Mouse (Mus musculus): ENCODE results near the gene Lrig2. TPM values are rescaled to one million over a fixed set of nuclear protein-coding genes. Genes with fewer than 3 reads are reported as not detected.

Gene Lrig2
- polyA plus RNA-seq, 1 experiment from 2014 or later = 12.7 TPM

DNA sequence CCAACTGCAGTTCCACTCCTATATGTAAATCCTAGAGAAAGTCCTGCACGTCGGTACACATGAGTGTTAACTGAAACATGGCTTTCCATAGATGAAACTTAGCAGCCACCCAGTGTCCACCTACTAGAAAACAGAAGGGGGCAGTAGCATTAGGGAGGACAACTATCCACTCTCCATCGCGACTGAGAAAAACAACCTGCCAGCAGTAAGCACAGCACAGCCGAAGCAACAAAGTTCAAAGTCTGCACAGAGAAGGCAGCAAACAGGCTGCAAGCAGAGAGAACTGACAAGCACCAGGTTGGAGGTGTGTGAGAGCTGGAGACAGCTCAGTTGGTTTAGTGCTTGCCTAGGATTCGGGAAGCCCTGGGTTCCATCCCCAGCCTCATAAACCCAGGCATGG lies 7.2 kb upstream of the Lrig2 start:
- H3K36me3 ChIP-seq (ENCODE audit: control insufficient read depth, insufficient read depth, low read length) = no peaks in the 10 kb centered on the region
- WGBS (ENCODE audit: insufficient replicate concordance) = 56% methylated on average over 6 of the region's 6 CpGs
- H3K4me1 ChIP-seq (ENCODE audit: control insufficient read depth, insufficient read depth, low read length) = no peaks in the 10 kb centered on the region
- no peaks in the 10 kb centered on the region for H3K27me3 ChIP-seq (ENCODE audit: control insufficient read depth, insufficient read depth, low read length)
- H3K9me3 ChIP-seq (replicated peaks; ENCODE audit: control insufficient read depth, low read length) = no peaks in the 10 kb centered on the region
- H3K27ac ChIP-seq (ENCODE audit: low read depth, low read length) = no peak overlapping the region
- H3K4me2 ChIP-seq = no peak overlapping the region
- no peak overlapping the region for H3K9ac ChIP-seq (ENCODE audit: low read depth, low read length)
- no peak for ATAC-seq (replicated peaks; ENCODE audit: insufficient number of reproducible peaks, low FRiP score, low TSS enrichment)
- H3K4me3 ChIP-seq (ENCODE audit: low read depth, low read length) = no peak overlapping the region

DNA sequence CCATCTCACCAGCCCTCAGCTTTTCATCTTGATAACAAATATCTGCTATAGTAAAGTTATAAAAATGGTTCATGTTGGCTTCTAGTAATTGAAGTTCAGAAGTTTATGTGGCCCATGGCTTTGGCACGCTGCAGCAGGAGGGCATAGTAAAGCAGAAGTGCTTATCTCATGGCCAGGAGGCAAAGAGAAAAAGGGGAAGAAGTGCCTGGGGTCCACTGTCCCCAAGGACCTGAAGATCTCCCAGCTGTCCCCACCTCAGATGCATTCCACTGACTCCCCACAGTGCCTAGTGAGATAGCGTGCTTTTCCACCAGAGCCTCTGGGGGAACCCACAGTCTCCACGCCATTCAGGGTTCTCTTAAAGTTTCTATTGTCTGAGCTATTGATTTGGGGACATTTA lies 6.7 kb upstream of the Lrig2 start:
- Histone ChIP-seq H3K4me3 (ENCODE audit: low read depth, low read length) (no peak overlapping the region), H3K27ac (ENCODE audit: low read depth, low read length) (no peak overlapping the region), H3K9ac (ENCODE audit: low read depth, low read length) (no peak overlapping the region), H3K27me3 (ENCODE audit: control insufficient read depth, insufficient read depth, low read length) (no peaks in the 10 kb centered on the region), H3K4me2 (no peak overlapping the region), H3K36me3 (ENCODE audit: control insufficient read depth, insufficient read depth, low read length) (no peaks in the 10 kb centered on the region), H3K9me3 (replicated peaks; ENCODE audit: control insufficient read depth, low read length) (no peaks in the 10 kb centered on the region), H3K4me1 (ENCODE audit: control insufficient read depth, insufficient read depth, low read length) (no peaks in the 10 kb centered on the region)
- WGBS (ENCODE audit: insufficient replicate concordance) = 68% methylated on average over 3 of the region's 3 CpGs
- no peak for ATAC-seq (replicated peaks; ENCODE audit: insufficient number of reproducible peaks, low FRiP score, low TSS enrichment)

DNA sequence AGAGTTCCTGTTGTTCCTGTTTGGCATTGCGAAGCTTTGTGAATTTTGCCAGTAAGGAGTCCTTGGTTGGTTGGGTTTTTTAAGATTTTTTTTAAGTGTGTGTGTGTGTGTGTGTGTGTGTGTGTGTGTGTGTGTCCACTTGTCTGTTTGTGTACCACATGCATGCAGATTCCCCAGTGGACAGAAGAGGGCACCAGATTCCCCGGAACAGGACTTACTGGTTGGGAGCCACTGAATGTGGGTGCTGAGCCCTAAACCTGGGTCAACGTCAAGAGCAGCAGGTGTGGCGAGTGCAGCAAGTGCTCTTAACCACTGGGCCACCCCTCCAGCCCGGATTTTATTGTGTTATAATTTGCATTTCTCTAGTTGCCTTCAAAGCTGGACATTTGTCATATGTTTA lies 5.4 kb upstream of the Lrig2 start:
- no peaks in the 10 kb centered on the region for H3K27me3 ChIP-seq (ENCODE audit: control insufficient read depth, insufficient read depth, low read length)
- H3K4me1 ChIP-seq (ENCODE audit: control insufficient read depth, insufficient read depth, low read length) = peaks cover 4% of the 10 kb centered on the region; the same call in 1 of the 2 replicates
- H3K4me3 ChIP-seq (ENCODE audit: low read depth, low read length) = no peak overlapping the region
- no peak overlapping the region for H3K9ac ChIP-seq (ENCODE audit: low read depth, low read length)
- no peaks in the 10 kb centered on the region for H3K9me3 ChIP-seq (replicated peaks; ENCODE audit: control insufficient read depth, low read length)
- ATAC-seq (replicated peaks; ENCODE audit: insufficient number of reproducible peaks, low FRiP score, low TSS enrichment) = no peak
- no peaks in the 10 kb centered on the region for H3K36me3 ChIP-seq (ENCODE audit: control insufficient read depth, insufficient read depth, low read length)
- no peak overlapping the region for H3K27ac ChIP-seq (ENCODE audit: low read depth, low read length)
- WGBS (ENCODE audit: insufficient replicate concordance) = 77% methylated on average over 5 of the region's 5 CpGs
- H3K4me2 ChIP-seq = no peak overlapping the region

DNA sequence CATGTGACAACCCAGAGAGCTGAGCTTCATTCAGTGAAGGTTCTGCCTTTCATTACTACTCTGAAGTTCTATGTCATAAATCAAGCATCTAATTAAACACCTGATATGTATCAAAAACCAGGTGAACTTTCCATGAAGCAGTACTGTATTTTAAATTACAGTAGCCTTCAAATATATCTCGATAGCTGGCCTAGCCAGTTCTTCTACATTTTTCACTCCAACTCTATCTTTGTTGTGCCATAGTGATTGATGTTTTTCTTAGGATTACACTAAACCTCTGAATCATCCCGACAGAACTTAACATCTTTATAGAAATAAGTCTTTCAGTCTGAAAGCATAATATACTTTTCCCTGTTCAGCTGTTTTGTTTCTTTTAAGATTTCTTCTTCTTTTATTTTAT lies 2.8 kb upstream of the Lrig2 start:
- WGBS (ENCODE audit: insufficient replicate concordance) = 79% methylated on average over 2 of the region's 2 CpGs
- H3K4me1 ChIP-seq (ENCODE audit: control insufficient read depth, insufficient read depth, low read length) = peaks cover 4% of the 10 kb centered on the region; the same call in 1 of the 2 replicates
- H3K9ac ChIP-seq (ENCODE audit: low read depth, low read length) = no peak overlapping the region
- no peak overlapping the region for H3K4me2 ChIP-seq
- no peaks in the 10 kb centered on the region for H3K9me3 ChIP-seq (replicated peaks; ENCODE audit: control insufficient read depth, low read length)
- H3K27ac ChIP-seq (ENCODE audit: low read depth, low read length) = no peak overlapping the region
- no peak for ATAC-seq (replicated peaks; ENCODE audit: insufficient number of reproducible peaks, low FRiP score, low TSS enrichment)
- no peak overlapping the region for H3K4me3 ChIP-seq (ENCODE audit: low read depth, low read length)
- H3K36me3 ChIP-seq (ENCODE audit: control insufficient read depth, insufficient read depth, low read length) = no peaks in the 10 kb centered on the region
- no peaks in the 10 kb centered on the region for H3K27me3 ChIP-seq (ENCODE audit: control insufficient read depth, insufficient read depth, low read length)

DNA sequence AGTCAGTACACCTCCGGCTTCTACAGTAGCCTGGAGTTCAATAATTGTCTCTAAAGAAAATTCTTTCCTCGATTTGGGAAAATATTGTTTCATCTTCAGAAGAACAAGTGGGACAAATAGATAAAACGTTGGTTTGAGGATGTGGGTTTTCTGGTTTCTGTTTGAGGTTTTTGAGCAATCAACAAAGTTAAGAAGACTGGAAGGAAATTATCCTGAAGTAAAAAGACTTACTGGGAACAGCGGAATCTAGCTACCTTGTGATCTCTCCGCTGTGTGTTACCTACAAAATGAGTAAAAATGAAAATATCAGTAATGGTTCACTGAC lies 668 bp upstream of the Lrig2 start:
- Histone ChIP-seq H3K4me3 (ENCODE audit: low read depth, low read length) (peak overlapping the region; percentile 94), H3K4me1 (ENCODE audit: control insufficient read depth, insufficient read depth, low read length) (peaks cover 4% of the 10 kb centered on the region; the same call in 1 of the 2 replicates), H3K36me3 (ENCODE audit: control insufficient read depth, insufficient read depth, low read length) (no peaks in the 10 kb centered on the region), H3K4me2 (peak overlapping the region; percentile 67), H3K9ac (ENCODE audit: low read depth, low read length) (peak overlapping the region; percentile 69), H3K9me3 (replicated peaks; ENCODE audit: control insufficient read depth, low read length) (no peaks in the 10 kb centered on the region), H3K27me3 (ENCODE audit: control insufficient read depth, insufficient read depth, low read length) (no peaks in the 10 kb centered on the region), H3K27ac (ENCODE audit: low read depth, low read length) (peak overlapping the region; percentile 94)
- ATAC-seq (replicated peaks; ENCODE audit: insufficient number of reproducible peaks, low FRiP score, low TSS enrichment) = no peak
- WGBS (ENCODE audit: insufficient replicate concordance) = 23% methylated on average over 5 of the region's 5 CpGs

DNA sequence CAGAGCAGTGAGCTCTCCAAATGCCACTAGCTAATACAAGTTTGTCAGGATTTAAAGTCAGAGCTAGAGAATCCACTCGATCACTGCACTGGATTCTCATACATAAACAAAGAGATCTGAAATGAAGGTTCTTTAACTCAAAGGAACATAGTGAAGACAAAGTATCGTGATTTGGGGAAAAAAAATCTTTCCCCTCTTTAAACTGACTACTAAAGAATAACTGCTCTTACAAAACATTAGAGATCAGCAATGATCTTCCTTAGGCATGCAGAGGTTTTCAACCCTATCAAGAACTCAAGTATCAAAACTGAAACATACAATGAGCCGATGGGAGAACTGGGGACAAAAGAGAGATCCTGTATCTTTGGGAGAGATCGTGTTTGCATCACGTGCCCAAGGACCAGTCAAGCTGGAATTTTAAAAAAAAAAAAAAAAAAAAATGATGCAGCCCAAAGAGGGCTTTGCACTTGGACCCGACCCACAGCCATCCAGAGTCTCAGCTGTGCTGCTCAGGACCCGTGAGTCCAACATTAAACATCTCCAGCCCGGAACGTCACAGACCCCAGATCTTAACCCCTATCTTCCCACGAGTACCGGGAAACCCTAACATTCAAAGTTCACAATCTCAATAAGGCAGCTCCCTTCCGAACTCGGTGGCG lies 818 bp downstream of the Lrig2 start:
- peak; percentile 45 for ATAC-seq (replicated peaks; ENCODE audit: insufficient number of reproducible peaks, low FRiP score, low TSS enrichment)
- Histone ChIP-seq H3K9me3 (replicated peaks; ENCODE audit: control insufficient read depth, low read length) (no peaks in the 10 kb centered on the region), H3K27ac (ENCODE audit: low read depth, low read length) (peak overlapping the region; percentile 94), H3K27me3 (ENCODE audit: control insufficient read depth, insufficient read depth, low read length) (no peaks in the 10 kb centered on the region), H3K4me1 (ENCODE audit: control insufficient read depth, insufficient read depth, low read length) (peaks cover 4% of the 10 kb centered on the region; the same call in 1 of the 2 replicates), H3K36me3 (ENCODE audit: control insufficient read depth, insufficient read depth, low read length) (no peaks in the 10 kb centered on the region), H3K4me3 (ENCODE audit: low read depth, low read length) (peak overlapping the region; percentile 94), H3K4me2 (peak overlapping the region; percentile 74), H3K9ac (ENCODE audit: low read depth, low read length) (peak overlapping the region; percentile 85)
- WGBS (ENCODE audit: insufficient replicate concordance) = 3% methylated on average over 14 of the region's 14 CpGs

DNA sequence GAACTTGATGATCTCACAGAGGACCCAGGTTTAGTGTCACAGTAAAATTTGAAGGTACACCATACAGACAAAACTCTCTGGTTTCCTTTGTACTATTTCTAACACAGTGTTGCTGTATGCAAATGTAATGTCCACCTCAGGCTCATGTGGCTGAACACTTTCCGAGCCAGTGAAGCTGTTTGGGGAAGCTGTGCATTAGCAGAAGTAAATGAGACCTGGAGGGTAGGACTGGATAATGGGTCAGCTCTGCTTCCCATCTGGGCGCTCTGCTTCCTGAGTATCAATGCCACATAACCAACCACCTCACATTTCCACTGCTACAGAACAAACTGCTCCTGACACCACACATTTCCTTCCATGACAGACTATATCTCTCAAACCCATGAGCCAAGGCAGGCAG lies 10.1 kb downstream of the Lrig2 start:
- no peak for ATAC-seq (replicated peaks; ENCODE audit: insufficient number of reproducible peaks, low FRiP score, low TSS enrichment)
- H3K4me3 ChIP-seq (ENCODE audit: low read depth, low read length) = no peak overlapping the region
- no peaks in the 10 kb centered on the region for H3K27me3 ChIP-seq (ENCODE audit: control insufficient read depth, insufficient read depth, low read length)
- no peak overlapping the region for H3K4me2 ChIP-seq
- no peak overlapping the region for H3K27ac ChIP-seq (ENCODE audit: low read depth, low read length)
- H3K36me3 ChIP-seq (ENCODE audit: control insufficient read depth, insufficient read depth, low read length) = no peaks in the 10 kb centered on the region
- no peaks in the 10 kb centered on the region for H3K9me3 ChIP-seq (replicated peaks; ENCODE audit: control insufficient read depth, low read length)
- 0 out of 2 replicates have a peak, but pooled peaks cover 2% of the 10 kb centered on the region for H3K4me1 ChIP-seq (ENCODE audit: control insufficient read depth, insufficient read depth, low read length)
- WGBS (ENCODE audit: insufficient replicate concordance) = 76% methylated on average over 2 of the region's 2 CpGs
- no peak overlapping the region for H3K9ac ChIP-seq (ENCODE audit: low read depth, low read length)

DNA sequence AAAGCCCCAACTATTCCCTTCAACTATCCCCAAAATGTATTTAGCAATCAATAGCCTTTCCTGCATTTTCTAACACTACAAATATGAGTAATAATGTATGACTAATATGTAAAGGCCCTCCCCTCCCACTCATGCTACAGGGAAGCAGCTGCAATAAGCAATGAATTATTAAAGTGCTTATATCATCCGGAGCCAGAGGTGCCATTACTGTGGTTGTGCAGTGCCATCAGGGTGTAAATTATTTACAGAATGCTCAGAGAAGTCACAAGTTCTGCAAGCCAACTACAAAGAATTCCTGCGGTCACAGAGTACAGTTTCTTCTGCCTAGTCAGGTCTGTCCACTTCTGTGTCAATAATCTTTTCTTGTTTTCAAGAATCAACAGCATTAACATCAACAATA lies 10.8 kb downstream of the Lrig2 start:
- no peak overlapping the region for H3K27ac ChIP-seq (ENCODE audit: low read depth, low read length)
- no peak for ATAC-seq (replicated peaks; ENCODE audit: insufficient number of reproducible peaks, low FRiP score, low TSS enrichment)
- no peaks in the 10 kb centered on the region for H3K27me3 ChIP-seq (ENCODE audit: control insufficient read depth, insufficient read depth, low read length)
- H3K9ac ChIP-seq (ENCODE audit: low read depth, low read length) = no peak overlapping the region
- H3K4me1 ChIP-seq (ENCODE audit: control insufficient read depth, insufficient read depth, low read length) = 0 out of 2 replicates have a peak, but pooled peaks cover 2% of the 10 kb centered on the region
- H3K9me3 ChIP-seq (replicated peaks; ENCODE audit: control insufficient read depth, low read length) = no peaks in the 10 kb centered on the region
- H3K4me2 ChIP-seq = no peak overlapping the region
- no peak overlapping the region for H3K4me3 ChIP-seq (ENCODE audit: low read depth, low read length)
- H3K36me3 ChIP-seq (ENCODE audit: control insufficient read depth, insufficient read depth, low read length) = no peaks in the 10 kb centered on the region
- 88% methylated on average over 2 of the region's 2 CpGs for WGBS (ENCODE audit: insufficient replicate concordance)

DNA sequence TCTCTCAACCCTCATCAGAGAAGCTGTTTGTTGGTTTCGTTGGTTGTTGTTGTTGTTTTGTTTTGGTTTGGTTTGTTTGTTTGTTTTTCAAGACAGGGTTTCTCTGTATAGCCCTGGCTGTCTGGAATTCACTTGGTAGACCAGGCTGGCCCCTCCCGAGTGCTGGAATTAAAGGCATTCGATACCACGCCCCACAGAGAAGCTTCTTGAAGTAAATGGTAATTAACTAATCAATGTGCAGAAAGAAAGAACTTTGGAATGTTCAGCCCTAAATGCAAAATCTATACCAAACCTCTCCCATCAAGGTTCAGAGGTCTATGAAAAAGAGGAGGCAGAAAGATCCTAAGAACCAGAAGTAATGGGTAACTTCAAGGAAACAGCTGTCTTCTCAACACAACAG lies 15.5 kb downstream of the Lrig2 start:
- no peak overlapping the region for H3K9ac ChIP-seq (ENCODE audit: low read depth, low read length)
- H3K4me3 ChIP-seq (ENCODE audit: low read depth, low read length) = no peak overlapping the region
- H3K4me1 ChIP-seq (ENCODE audit: control insufficient read depth, insufficient read depth, low read length) = no peaks in the 10 kb centered on the region
- 89% methylated on average over 4 of the region's 4 CpGs for WGBS (ENCODE audit: insufficient replicate concordance)
- H3K9me3 ChIP-seq (replicated peaks; ENCODE audit: control insufficient read depth, low read length) = no peaks in the 10 kb centered on the region
- H3K36me3 ChIP-seq (ENCODE audit: control insufficient read depth, insufficient read depth, low read length) = peaks cover 3% of the 10 kb centered on the region; the same call in 1 of the 2 replicates
- no peaks in the 10 kb centered on the region for H3K27me3 ChIP-seq (ENCODE audit: control insufficient read depth, insufficient read depth, low read length)
- no peak overlapping the region for H3K4me2 ChIP-seq
- no peak for ATAC-seq (replicated peaks; ENCODE audit: insufficient number of reproducible peaks, low FRiP score, low TSS enrichment)
- no peak overlapping the region for H3K27ac ChIP-seq (ENCODE audit: low read depth, low read length)

Data from heart, embryonic 11.5 days (tissue).